Mouse (Mus musculus) heart, postnatal 36 days (tissue): Measurements from ENCODE around the gene Gucy2c. TPM values are rescaled to one million over a fixed set of nuclear protein-coding genes. Genes with fewer than 3 reads are reported as not detected.
A peak's percentile ranks its signal among the peaks of the same experiment; 100 is the strongest.
"Not testable (repeated sequence)": the region's sequence is repeated elsewhere in the genome, so short reads cannot be mapped to it uniquely, and the experiment has no call there.

Experiments used
- DNase-seq, 2 experiments: peaks; one replicate each; pipeline ENCODE4 v3.0.0; 2021 to 2022
- intact Hi-C: fragments of 180-260 bp; cut with DNase I; formaldehyde crosslinking; loops from one replicate; pipeline ENCODE4 v1.15.1; 2025
- total RNA-seq, 2 experiments: library from RNA; stranded (reverse); gene quantifications; 2 replicates each; pipeline ENCODE4 v1.2.3; 2021

Gucy2c gene
- total RNA-seq, 2 experiments from 2014 or later, result not detected

DNA sequence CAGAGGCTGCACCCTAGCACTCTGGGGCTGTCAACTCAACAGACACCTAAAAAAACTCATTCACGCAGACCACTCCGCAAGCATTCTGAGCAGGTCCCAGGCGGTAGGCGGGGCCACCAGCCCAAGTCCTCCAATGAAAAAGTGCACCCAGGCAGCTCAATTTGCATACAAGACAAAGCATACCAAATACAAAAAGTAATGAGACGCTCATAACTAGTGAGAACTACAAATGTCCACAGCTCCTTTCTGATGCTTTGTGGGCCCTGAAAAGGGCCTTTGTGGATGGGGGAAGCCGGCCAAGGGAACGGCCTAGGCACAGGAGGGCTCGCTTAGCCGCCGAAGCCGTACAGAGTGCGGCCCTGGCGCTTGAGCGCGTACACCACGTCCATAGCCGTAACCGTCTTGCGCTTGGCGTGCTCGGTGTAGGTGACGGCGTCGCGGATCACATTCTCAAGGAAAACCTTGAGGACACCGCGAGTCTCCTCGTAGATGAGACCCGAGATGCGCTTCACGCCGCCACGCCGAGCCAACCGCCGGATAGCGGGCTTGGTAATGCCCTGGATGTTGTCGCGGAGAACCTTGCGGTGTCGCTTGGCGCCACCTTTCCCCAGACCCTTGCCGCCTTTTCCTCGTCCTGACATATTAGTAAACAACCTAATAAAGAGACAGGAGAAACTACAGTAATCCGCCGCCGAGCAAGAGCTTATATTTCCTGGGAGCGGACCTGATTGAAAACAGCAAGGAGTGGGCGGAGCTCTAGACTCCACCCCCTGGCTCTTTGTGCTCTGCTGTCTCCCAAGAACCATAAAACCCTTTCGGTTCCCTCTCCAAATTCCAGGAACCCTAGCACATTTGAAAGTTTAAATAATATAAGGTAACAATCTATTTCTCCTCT, 22.4 kb upstream of the Gucy2c start, which contains the start of gene Hist4h4:
Hist4h4 (minus strand) TSS at position 677 of the 895 bp plus-strand sequence.
- peak; percentile 99 to 100 for DNase-seq
- intact Hi-C loops, result loop anchor here (1.0 kb wide), 1 partner anchor 23 kb away; the partner anchor contains the start of gene BC049715

DNA sequence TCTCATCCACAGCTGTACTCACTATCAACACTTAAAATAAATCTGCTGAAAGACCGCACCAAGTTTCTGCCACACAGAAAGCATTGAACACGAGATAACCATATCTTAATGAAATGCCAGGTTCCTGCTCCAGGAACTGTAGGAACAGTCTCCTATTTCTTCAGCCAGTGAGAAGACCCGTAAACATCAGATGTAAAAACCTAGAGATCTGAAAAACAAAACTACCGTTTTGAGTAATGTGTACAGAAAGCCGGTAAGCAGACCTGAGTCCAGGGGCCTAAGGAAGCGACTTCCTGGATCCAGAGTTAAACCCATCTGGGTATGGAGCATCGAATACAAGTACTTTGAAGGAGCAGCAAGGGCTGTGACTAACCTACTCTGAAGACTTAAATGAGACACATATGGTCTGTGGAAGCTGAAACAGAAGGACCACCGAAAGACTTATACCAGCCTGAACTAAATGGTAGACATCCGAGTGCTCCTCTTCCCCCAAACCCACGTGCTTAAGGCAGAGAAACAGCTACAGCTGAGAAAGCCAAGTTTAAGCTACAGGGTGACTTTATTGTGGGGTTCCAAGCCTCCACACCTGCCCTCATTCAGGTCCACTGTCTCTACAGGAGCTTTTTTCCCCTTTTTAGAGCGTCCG, 21.7 kb upstream of the Gucy2c start:
- DNase-seq, result no peak
- intact Hi-C loops, result no loop called here

- intact Hi-C loops, result no loop called here
- DNase-seq, result no peak
Measured at GRCm38 (mm10) chr6:136801274-136801673, 19.7 kb upstream of the Gucy2c start.

DNA sequence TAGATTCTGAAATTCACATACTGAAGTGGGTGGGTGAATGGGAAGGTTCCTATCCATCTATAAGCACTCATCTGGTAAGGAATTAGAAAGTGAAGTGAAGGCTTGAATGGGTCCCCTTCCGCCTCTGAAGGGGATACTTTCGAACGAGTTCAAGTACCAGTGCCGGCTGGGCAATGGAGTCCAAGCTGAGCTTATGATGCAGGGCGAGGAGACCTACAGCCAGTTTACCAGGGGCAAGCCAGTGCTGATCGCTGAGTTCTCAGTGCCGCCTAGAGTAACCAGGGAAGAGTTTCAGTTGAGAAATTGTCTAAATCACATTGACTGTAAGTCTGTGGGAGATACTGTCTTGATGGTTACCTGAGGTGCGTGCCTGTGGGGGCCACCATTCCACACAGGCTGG, 19.1 kb upstream of the Gucy2c start:
- intact Hi-C loops, result no loop called here
- DNase-seq, result no peak

DNA sequence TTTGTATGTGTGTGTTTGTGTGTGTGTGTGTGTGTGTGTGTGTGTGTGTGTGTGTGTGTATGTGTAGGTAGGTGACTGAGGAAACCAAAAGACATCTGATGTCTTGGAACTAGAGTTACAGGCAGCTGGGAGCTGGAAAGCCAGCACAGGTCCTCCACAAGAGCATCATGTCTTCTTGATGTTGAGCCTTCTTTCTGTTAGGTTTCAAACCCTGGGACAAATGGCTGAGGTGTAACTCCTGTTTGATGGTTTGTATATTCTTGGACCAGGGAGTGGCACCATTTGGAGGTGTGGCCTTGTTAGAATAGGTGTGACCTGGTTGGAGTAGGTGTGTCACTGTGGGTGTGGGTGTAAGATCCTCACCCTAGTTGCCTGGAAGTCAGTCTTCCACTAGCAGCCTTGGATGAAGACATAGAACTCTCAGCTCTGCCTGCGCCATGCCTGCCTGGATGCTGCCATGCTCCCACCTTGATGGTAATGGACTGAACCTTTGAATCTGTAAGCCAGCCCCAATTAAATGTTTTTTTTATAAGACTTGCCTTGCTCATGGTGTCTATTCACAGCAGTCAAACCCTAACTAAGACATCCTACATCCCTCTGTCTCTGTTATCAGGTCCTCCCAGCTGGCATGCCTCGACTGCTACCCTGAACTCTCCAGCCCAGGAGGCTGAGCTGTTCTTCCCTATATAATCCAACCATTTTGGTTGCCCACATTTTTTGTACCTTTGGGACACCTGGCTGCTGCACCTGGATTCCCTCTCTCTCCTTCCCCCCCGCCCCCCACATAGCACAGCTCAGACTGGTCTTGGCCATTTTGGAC, 16.5 kb upstream of the Gucy2c start:
- intact Hi-C loops, DNase-seq: not testable (repeated sequence)

- DNase-seq, result no peak
- intact Hi-C loops, result no loop called here
Measured at GRCm38 (mm10) chr6:136795850-136796249, 14.3 kb upstream of the Gucy2c start.

DNA sequence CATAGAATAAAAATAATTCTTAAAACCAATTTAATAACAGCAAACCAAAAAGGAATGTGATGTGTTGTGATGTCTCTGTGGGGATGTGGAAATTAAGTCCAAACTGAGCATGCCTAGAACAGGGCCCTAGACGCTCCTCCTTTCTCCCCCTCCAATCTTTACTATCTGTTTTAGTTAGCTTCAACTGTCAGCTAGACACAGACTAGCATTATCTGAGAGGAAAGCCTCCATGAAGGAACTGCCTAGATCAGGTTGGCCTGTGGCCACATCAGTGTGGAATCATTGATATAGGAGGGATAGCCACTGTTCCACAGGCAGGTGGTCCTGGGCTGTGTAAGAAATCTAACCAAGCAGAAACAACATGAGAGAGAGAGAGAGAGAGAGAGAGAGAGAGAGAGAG, 13.5 kb upstream of the Gucy2c start:
- no peak for DNase-seq
- intact Hi-C loops, result no loop called here

- intact Hi-C loops, result no loop called here
- DNase-seq, result no peak
Measured at GRCm38 (mm10) chr6:136793831-136794525, 12.4 kb upstream of the Gucy2c start.

DNA sequence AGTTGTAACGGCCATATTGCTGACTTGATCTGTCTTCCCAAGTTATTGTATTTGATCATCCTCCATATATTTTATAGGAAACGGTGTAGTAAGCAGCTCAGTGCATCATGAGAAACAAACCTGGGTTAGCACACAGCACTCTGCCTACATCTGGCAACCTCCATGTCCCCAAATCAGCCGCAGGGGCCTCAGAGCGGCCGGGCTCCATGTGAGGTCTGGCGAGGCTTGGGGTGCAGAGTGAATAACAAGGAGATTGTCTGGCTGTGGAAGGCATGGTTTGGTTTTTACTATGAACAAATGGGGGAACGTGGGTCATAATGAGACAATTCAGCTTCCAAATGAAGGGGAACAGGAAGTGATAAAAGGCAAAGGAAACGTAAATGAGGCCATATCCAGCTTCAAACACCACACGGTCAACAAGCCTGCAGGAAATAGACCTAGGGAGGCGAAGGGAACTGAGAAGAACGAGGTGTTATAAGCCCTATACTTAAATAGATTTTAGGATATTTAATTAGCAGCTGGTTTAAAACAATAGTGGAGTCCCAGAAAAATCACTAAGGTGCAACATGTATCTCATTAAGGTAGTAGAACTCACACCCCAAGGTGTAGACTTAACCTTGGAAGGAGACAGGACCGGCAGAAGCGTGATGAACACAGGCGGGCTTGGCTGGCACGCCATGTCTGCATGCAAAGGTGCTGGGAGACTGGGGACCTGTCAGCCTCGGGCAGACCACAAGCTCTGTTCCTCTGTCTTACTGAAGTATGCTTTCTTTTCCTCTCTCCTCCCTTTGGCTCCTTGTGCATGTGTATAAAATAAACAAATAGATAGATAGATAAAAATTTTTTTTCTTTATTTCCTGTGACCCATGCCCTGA, 11.6 kb upstream of the Gucy2c start:
- no peak for DNase-seq
- intact Hi-C loops, result no loop called here

- intact Hi-C loops, result no loop called here
- peak; percentile 72 to 74 for DNase-seq
Measured at GRCm38 (mm10) chr6:136789391-136789971, 7.9 kb upstream of the Gucy2c start.

- no peak for DNase-seq
- intact Hi-C loops, result no loop called here
Measured at GRCm38 (mm10) chr6:136782761-136783160, 1.2 kb upstream of the Gucy2c start.

DNA sequence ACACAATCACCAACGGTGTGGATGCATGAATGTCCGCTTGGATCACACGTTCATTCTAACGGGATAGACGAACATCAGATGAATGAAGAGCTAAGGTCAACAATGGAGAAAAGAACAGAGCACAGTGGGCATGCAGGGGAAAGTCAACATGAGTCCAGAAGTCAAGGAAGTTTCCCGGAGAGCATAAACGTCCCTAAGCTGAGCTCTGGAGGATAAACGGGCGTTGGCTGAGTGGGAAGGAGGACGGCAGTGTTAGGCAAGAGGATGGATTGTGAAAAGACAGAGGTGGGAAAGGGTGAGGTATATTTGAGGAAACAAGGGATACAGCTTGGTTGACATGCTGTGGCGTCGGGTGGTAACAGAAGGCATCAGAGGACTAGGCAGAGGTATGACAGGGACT, 581 bp upstream of the Gucy2c start:
- no peak for DNase-seq
- intact Hi-C loops, result no loop called here

DNA sequence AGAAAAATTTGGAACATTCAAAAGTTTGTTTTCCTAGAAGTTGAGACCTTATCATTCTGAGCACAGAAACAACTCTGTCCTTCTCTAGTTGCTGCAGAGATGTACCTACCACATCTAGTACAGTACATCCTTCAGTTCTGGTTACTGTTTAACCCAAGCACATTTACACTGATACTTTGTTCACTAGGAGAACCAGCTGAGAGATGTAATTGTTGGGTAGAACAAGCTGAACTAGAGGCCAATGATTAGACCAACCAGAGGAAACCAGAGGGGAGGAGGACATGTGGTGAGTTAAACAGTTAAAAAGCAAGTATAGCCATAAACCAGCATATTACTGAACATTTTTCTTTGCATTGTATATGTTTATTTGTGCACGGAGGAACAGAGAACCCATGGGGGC, 5.2 kb downstream of the Gucy2c start:
- intact Hi-C loops, result no loop called here
- no peak for DNase-seq

GRCm38 (mm10) chr6:136769859-136770258, 11.7 kb downstream of the Gucy2c start:
- intact Hi-C loops, result no loop called here
- DNase-seq, result no peak

GRCm38 (mm10) chr6:136769143-136769542, 12.4 kb downstream of the Gucy2c start:
- DNase-seq, result no peak

GRCm38 (mm10) chr6:136763912-136764311, 17.7 kb downstream of the Gucy2c start:
- intact Hi-C loops, result no loop called here
- DNase-seq, result no peak

More at GRCm38 (mm10) chr6:136769143-136769542, 12.4 kb downstream of the Gucy2c start:
- intact Hi-C loops, result no loop called here

DNA sequence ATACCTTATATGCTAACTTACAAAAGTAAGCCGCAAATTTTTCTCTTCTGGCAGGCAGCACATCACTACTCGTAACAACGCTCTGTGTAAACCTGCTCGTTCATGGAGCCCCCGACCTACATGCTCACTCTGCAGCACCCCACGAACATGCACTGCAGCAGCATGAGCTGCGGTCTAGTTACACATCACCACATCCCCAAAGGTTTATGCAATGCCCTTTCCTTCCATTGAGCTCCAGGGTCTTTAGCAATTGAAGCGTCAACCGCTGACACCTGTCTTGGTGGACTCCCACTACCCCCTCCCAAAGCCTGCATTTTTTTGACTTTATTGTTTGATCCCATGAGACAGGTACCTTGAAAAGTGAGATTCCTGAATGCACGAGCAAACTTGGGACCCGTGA, 31.0 kb downstream of the Gucy2c start:
- no peak for DNase-seq
- intact Hi-C loops, result no loop called here

DNA sequence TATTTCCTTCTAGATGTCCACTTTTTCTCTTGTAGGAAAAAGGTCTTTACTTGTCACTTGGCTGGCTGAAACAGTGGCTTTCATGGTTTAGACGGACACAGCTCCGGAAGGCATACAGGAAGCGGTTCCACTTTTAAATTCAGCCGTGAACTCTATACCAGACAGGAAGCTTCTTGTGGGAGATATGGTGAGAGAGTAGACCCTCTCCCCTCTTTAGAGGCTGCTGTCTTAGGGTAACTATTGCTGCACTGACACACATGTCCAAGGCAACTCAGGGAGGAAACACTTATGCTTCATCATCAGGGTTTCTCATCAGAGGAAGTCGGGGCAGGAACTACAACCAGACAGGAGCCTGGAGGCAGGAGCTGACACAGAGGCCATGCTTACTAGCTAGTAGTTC, 36.0 kb downstream of the Gucy2c start:
- no peak for DNase-seq
- intact Hi-C loops, result no loop called here

DNA sequence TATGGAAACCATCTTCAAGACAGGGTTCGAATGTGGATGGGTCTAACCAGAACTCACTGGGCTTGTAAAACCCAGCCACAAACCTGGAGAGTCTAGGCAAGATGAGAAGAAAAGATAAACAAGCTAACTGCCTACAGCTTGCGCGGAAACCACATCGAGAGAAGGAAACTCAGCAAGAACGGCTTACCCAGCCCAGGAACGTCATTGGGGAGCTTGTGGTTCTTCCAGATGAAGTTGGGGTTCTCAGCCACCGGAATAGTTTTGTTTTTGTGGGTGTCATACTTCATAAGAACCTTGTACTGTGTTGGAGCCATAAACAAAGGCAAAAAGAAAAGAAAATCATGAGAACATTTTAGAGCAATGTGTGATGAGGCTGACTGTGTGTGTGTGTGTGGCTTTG, 37.8 kb downstream of the Gucy2c start:
- intact Hi-C loops, result loop anchor here (5.0 kb wide), 1 partner anchor 321 kb away; no protein-coding TSS in a partner anchor
- no peak for DNase-seq
